Mouse (Mus musculus) left cerebral cortex, adult 18-20 months (tissue): ENCODE measurements around the gene Tada2a. TPM values are rescaled to one million over a fixed set of nuclear protein-coding genes. Genes with fewer than 3 reads are reported as not detected.

ENCODE experiments used
- total RNA-seq, 2 experiments: library from RNA; stranded (reverse); gene quantifications; 2 replicates each; pipeline ENCODE4 v1.2.3; 2021

Gene Tada2a
- total RNA-seq, 2 experiments from 2014 or later = 34.4 to 40.8 TPM

Other genes with a start within 250 kb of the Tada2a start
- gene Ddx52, start 187.5 kb downstream of the Tada2a start, total RNA-seq = 10 to 100 TPM; 14.0 to 15.0 TPM
- gene Synrg, start 165.2 kb downstream of the Tada2a start, total RNA-seq = 10 to 100 TPM; 62.3 to 63.3 TPM
- 100 to 1,000 TPM in 1 of 2 experiments, 10 to 100 TPM in 1; 83.4 to 101 TPM for gene Dusp14, start 60.3 kb downstream of the Tada2a start, total RNA-seq
- 10 to 100 TPM; 81.4 to 90.2 TPM for gene Acaca, start 72 bp upstream of the Tada2a start, total RNA-seq
- not detected for gene Gm11437, start 37.9 kb upstream of the Tada2a start, total RNA-seq